Mouse (Mus musculus) megakaryocyte, embryonic 14.5 days (primary cell): Measurements from ENCODE around the gene Unc50.

Experiments
- FLI1 ChIP-seq: IDR thresholded peaks from 2 replicates; pipeline ENCODE4 v1.6.1; 2012; ENCODE audit warnings: low read length, inconsistent platforms, mixed read lengths
- GATA1 ChIP-seq: IDR thresholded peaks from 3 replicates; pipeline ENCODE4 v1.6.1; 2012; ENCODE audit warnings: mixed read lengths, low read length, inconsistent platforms, borderline replicate concordance

DNA sequence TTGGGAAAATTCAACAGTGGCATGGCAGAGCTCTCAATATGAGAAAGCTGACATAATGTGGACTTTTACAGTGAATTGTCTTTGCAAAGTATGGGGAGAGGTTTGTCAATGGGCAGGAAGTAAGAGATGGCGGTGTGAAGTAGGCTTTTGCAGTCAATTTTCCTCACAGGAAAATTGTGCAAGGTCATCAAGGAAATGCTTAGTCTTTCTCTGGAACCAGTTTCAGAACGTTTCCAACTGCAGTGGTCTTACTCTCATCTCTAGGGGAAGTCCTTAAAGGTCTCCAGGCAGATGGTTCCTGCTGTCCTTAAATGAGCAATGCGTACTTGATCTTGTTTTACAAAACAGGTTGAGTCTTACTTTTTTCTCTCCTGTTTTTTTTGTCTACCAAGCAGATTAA lies 57.1 kb downstream of the Unc50 start:
- TF ChIP-seq GATA1 (no peak), FLI1 (no peak)
